Mouse (Mus musculus): ENCODE results near the gene Wipf1.

GRCm38 (mm10) chr2:73548542-73548941 is 19.0 kb upstream of the Wipf1 start:
- no peak for TF ChIP-seq CTCF (IDR thresholded peaks at IDR 0.05; ENCODE audit: low read depth)
- no peak for TF ChIP-seq EP300 (IDR thresholded peaks at IDR 0.05; ENCODE audit: low read depth)

All from heart, postnatal 0 days (tissue).